In genomic region chr11:50931021-50931420, GRCm38 (mm10) we compare ENCODE assay signal across 7 mouse cellular contexts. TPM values are rescaled to one million over a fixed set of nuclear protein-coding genes. Genes with fewer than 3 reads are reported as not detected.
DNase-seq lines count a peak whose midpoint lies in the region; ATAC-seq and TF ChIP-seq lines count a peak whose summit lies in the region.

No protein-coding gene starts in this region.

- H3K79me2 ChIP-seq in liver, adult 2 months (ENCODE audit: control insufficient read depth, insufficient read depth, low read length): no peaks in the 10 kb centered on the region

- under 1% methylated on average over 16 of the region's 16 CpGs for WGBS in liver, adult 2 months
- WGBS in embryonic facial prominence, embryonic 13.5 days: 1% methylated on average over 16 of the region's 16 CpGs
- 2% methylated on average over 16 of the region's 16 CpGs for WGBS in hindbrain, embryonic 11.5 days

- H3K27ac ChIP-seq in liver, adult 2 months (replicated peaks; ENCODE audit: insufficient read depth, low read depth, low read length): peak overlapping the region; percentile 80
- no peak overlapping the region for H3K27ac ChIP-seq in embryonic facial prominence, embryonic 13.5 days
- no peak overlapping the region for H3K27ac ChIP-seq in hindbrain, embryonic 11.5 days (ENCODE audit: low read depth, low read length)

- TF ChIP-seq CTCF in liver, adult 2 months (IDR thresholded peaks at IDR 0.05; ENCODE audit: low read depth, low read length): no peak

- peak; percentile 48; the same call in 1 of the 2 replicates for ATAC-seq in embryonic facial prominence, embryonic 13.5 days (ENCODE audit: insufficient number of reproducible peaks, insufficient read depth, low FRiP score, low TSS enrichment, low read depth)
- peak; percentile 66 for ATAC-seq in hindbrain, embryonic 11.5 days (ENCODE audit: low FRiP score)
- peak; percentile 40 for ATAC-seq in megakaryocyte-erythroid progenitor cell, adult 5-6 weeks (replicated peaks; ENCODE audit: low FRiP score, low TSS enrichment, poor library complexity, severe bottlenecking)

- DNase-seq in liver, adult 2 months (ENCODE audit: extremely low read depth, low read depth, low spot score): peak; percentile 76
- DNase-seq in liver (no peak), MN1 (ENCODE audit: low spot score) (no peak)
- DNase-seq in hindbrain, embryonic 11.5 days (ENCODE audit: low spot score): no peak
- DNase-seq in ovary, postnatal 14 days (ENCODE audit: low spot score): no peak

- H3K9ac ChIP-seq in liver, adult 2 months (ENCODE audit: low read depth, low read length): peak overlapping the region; percentile 84
- H3K9ac ChIP-seq in embryonic facial prominence, embryonic 13.5 days: peak overlapping the region; percentile 81
- H3K9ac ChIP-seq in hindbrain, embryonic 11.5 days (ENCODE audit: low read depth, low read length): peak overlapping the region; percentile 72

- 0 out of 2 replicates have a peak, but pooled peaks cover 3% of the 10 kb centered on the region for H3K36me3 ChIP-seq in liver, adult 2 months (ENCODE audit: control insufficient read depth, insufficient read depth, low read length)
- H3K36me3 ChIP-seq in embryonic facial prominence, embryonic 13.5 days: no peaks in the 10 kb centered on the region
- H3K36me3 ChIP-seq in hindbrain, embryonic 11.5 days (ENCODE audit: control insufficient read depth, insufficient read depth, low read length): no peaks in the 10 kb centered on the region

- H3K9me3 ChIP-seq in embryonic facial prominence, embryonic 13.5 days: no peaks in the 10 kb centered on the region
- no peaks in the 10 kb centered on the region for H3K9me3 ChIP-seq in hindbrain, embryonic 11.5 days (ENCODE audit: control insufficient read depth, low read length)

- H3K4me1 ChIP-seq in liver, adult 2 months (ENCODE audit: control insufficient read depth, insufficient read depth, low read length): no peaks in the 10 kb centered on the region
- peaks cover 10% of the 10 kb centered on the region for H3K4me1 ChIP-seq in embryonic facial prominence, embryonic 13.5 days
- H3K4me1 ChIP-seq in hindbrain, embryonic 11.5 days (replicated peaks; ENCODE audit: control insufficient read depth, insufficient read depth, low read length): no peaks in the 10 kb centered on the region

- no peaks in the 10 kb centered on the region for H3K27me3 ChIP-seq in liver, adult 2 months (ENCODE audit: control insufficient read depth, insufficient read depth, low read length)
- H3K27me3 ChIP-seq in embryonic facial prominence, embryonic 13.5 days: peaks cover 13% of the 10 kb centered on the region
- no peaks in the 10 kb centered on the region for H3K27me3 ChIP-seq in hindbrain, embryonic 11.5 days (ENCODE audit: control insufficient read depth, insufficient read depth, low read length)

- no peak for TF ChIP-seq POLR2A in liver, adult 2 months (IDR thresholded peaks at IDR 0.05; ENCODE audit: extremely low read depth, insufficient read depth, low read length)

- peak overlapping the region; percentile 75 for H3K4me3 ChIP-seq in liver, adult 2 months (ENCODE audit: insufficient read depth, low read depth, low read length)
- peak overlapping the region; percentile 65 for H3K4me3 ChIP-seq in embryonic facial prominence, embryonic 13.5 days
- H3K4me3 ChIP-seq in hindbrain, embryonic 11.5 days (ENCODE audit: low read depth, low read length): peak overlapping the region; percentile 53

- H3K4me2 ChIP-seq in embryonic facial prominence, embryonic 13.5 days: peak overlapping the region; percentile 79
- H3K4me2 ChIP-seq in hindbrain, embryonic 11.5 days (replicated peaks; ENCODE audit: low read depth, low read length): peak overlapping the region; percentile 54

RNA-seq across cellular contexts. Expression of gene Zfp354b, which starts 0.4 kb away (rescaled TPM):
- 1.7 and 3.4 TPM in 2 replicates for total RNA-seq in liver, adult 2 months (2014; rRNA removed)
- polyA plus RNA-seq in liver, adult 2 months (2012; rRNA removed): 0.38 and 0.50 TPM in 2 replicates
- 1.4 and 2.1 TPM in 2 replicates for polyA plus RNA-seq in embryonic facial prominence, embryonic 13.5 days (2015; fragmentation: Nextera tagmentation; extraction: Ambion mirVana)
- 1.8 and 2.1 TPM in 2 replicates for polyA plus RNA-seq in hindbrain, embryonic 11.5 days (2014; fragmentation: Nextera tagmentation; extraction: Ambion mirVana)
- not detected in 2 replicates for total RNA-seq in megakaryocyte-erythroid progenitor cell, adult 5-6 weeks (2014; fragmentation: Nextera tagmentation)
- not detected in 2 replicates for total RNA-seq in megakaryocyte-erythroid progenitor cell, adult 5-6 weeks (2017)

RNA-seq across cellular contexts. Expression of gene 4933414I15Rik, which starts 12.5 kb away (rescaled TPM):
- not detected in 2 replicates for total RNA-seq in liver, adult 2 months (2014; rRNA removed)
- polyA plus RNA-seq in liver, adult 2 months (2012; rRNA removed): not detected in 2 replicates
- not detected in 2 replicates for polyA plus RNA-seq in embryonic facial prominence, embryonic 13.5 days (2015; fragmentation: Nextera tagmentation; extraction: Ambion mirVana)
- not detected in 2 replicates for polyA plus RNA-seq in hindbrain, embryonic 11.5 days (2014; fragmentation: Nextera tagmentation; extraction: Ambion mirVana)
- not detected in 2 replicates for total RNA-seq in megakaryocyte-erythroid progenitor cell, adult 5-6 weeks (2014; fragmentation: Nextera tagmentation)
- total RNA-seq in megakaryocyte-erythroid progenitor cell, adult 5-6 weeks (2017): not detected in 2 replicates

RNA-seq across cellular contexts. Expression of gene Zfp2, which starts 15.1 kb away (rescaled TPM):
- 4.3 and 5.1 TPM in 2 replicates for total RNA-seq in liver, adult 2 months (2014; rRNA removed)
- polyA plus RNA-seq in liver, adult 2 months (2012; rRNA removed): 1.1 and 1.5 TPM in 2 replicates
- polyA plus RNA-seq in embryonic facial prominence, embryonic 13.5 days (2015; fragmentation: Nextera tagmentation; extraction: Ambion mirVana): 13.3 and 15.3 TPM in 2 replicates
- 30.6 and 37.0 TPM in 2 replicates for polyA plus RNA-seq in hindbrain, embryonic 11.5 days (2014; fragmentation: Nextera tagmentation; extraction: Ambion mirVana)
- 4.1 and 9.2 TPM in 2 replicates for total RNA-seq in megakaryocyte-erythroid progenitor cell, adult 5-6 weeks (2014; fragmentation: Nextera tagmentation)
- 4.9 and 6.0 TPM in 2 replicates for total RNA-seq in megakaryocyte-erythroid progenitor cell, adult 5-6 weeks (2017)

RNA-seq across cellular contexts. Expression of gene Prop1, which starts 22.5 kb away (rescaled TPM):
- not detected in 2 replicates for total RNA-seq in liver, adult 2 months (2014; rRNA removed)
- not detected in 2 replicates for polyA plus RNA-seq in liver, adult 2 months (2012; rRNA removed)
- not detected in 2 replicates for polyA plus RNA-seq in embryonic facial prominence, embryonic 13.5 days (2015; fragmentation: Nextera tagmentation; extraction: Ambion mirVana)
- not detected in 2 replicates for polyA plus RNA-seq in hindbrain, embryonic 11.5 days (2014; fragmentation: Nextera tagmentation; extraction: Ambion mirVana)
- not detected in 2 replicates for total RNA-seq in megakaryocyte-erythroid progenitor cell, adult 5-6 weeks (2014; fragmentation: Nextera tagmentation)
- total RNA-seq in megakaryocyte-erythroid progenitor cell, adult 5-6 weeks (2017): not detected in 2 replicates

RNA-seq across cellular contexts. Expression of gene Olfr1378, which starts 35.3 kb away (rescaled TPM):
- total RNA-seq in liver, adult 2 months (2014; rRNA removed): not detected in 2 replicates
- polyA plus RNA-seq in liver, adult 2 months (2012; rRNA removed): not detected in 2 replicates
- polyA plus RNA-seq in embryonic facial prominence, embryonic 13.5 days (2015; fragmentation: Nextera tagmentation; extraction: Ambion mirVana): not detected in 2 replicates
- polyA plus RNA-seq in hindbrain, embryonic 11.5 days (2014; fragmentation: Nextera tagmentation; extraction: Ambion mirVana): not detected in 2 replicates
- total RNA-seq in megakaryocyte-erythroid progenitor cell, adult 5-6 weeks (2014; fragmentation: Nextera tagmentation): not detected in 2 replicates
- total RNA-seq in megakaryocyte-erythroid progenitor cell, adult 5-6 weeks (2017): not detected in 2 replicates
